Mouse (Mus musculus) ES-E14 (cell line): ENCODE measurements around the gene Gm49322. TPM values are rescaled to one million over a fixed set of nuclear protein-coding genes. Genes with fewer than 3 reads are reported as not detected.

Source experiments
- DNase-seq: peaks from one replicate; pipeline ENCODE4 v3.0.0-alpha.2; 2013; ENCODE audit warnings: low read depth, low spot score
- H3K27ac ChIP-seq: 2 replicates; pipeline ENCODE4 v1.5.1; 2012; ENCODE audit warnings: low read depth, mild to moderate bottlenecking, low read length, moderate library complexity, mixed read lengths; ENCODE audit not compliant: poor library complexity, insufficient read depth, severe bottlenecking
- H3K36me3 ChIP-seq: 2 replicates; pipeline ENCODE4 v1.6.1; 2012; ENCODE audit warnings: mild to moderate bottlenecking, low read length, moderate library complexity, mixed read lengths; ENCODE audit not compliant: control insufficient read depth, poor library complexity, insufficient read depth, severe bottlenecking
- H3K4me1 ChIP-seq, 2 experiments: fragments of 150-350 bp in 1 of 2; sonication (generic) in 1 of 2; 2 replicates each; pipeline ENCODE4 v1.6.1; 2012; ENCODE audit warnings: low read length in 2 of 2, mild to moderate bottlenecking in 1 of 2, mixed read lengths in 1 of 2; ENCODE audit not compliant: control insufficient read depth in 2 of 2, insufficient read depth in 2 of 2, poor library complexity in 1 of 2
- H3K4me3 ChIP-seq, 2 experiments: fragments of 150-350 bp in 1 of 2; sonication (generic) in 1 of 2; 2 replicates each; pipeline ENCODE4 v1.5.1; 2012; ENCODE audit warnings: low read length in 2 of 2, low read depth in 1 of 2, mild to moderate bottlenecking in 1 of 2, mixed read lengths in 1 of 2; ENCODE audit not compliant: insufficient read depth in 1 of 2, poor library complexity in 1 of 2, severe bottlenecking in 1 of 2
- H3K9ac ChIP-seq: 2 replicates; pipeline ENCODE4 v1.6.1; 2012; ENCODE audit warnings: low read depth, mild to moderate bottlenecking, low read length, mixed read lengths; ENCODE audit not compliant: poor library complexity, insufficient read depth, severe bottlenecking
- H3K9me3 ChIP-seq: fragments of 150-350 bp; sonication (generic); 2 replicates; pipeline ENCODE4 v1.6.1; 2012; ENCODE audit warnings: low read depth, mild to moderate bottlenecking, low read length; ENCODE audit not compliant: control insufficient read depth, insufficient read depth
- CHD2 ChIP-seq: IDR thresholded peaks from 2 replicates; pipeline ENCODE4 v1.6.1; 2014; ENCODE audit warnings: mild to moderate bottlenecking, low read depth, low read length, inconsistent platforms
- HCFC1 ChIP-seq: IDR thresholded peaks from 2 replicates; pipeline ENCODE4 v1.6.1; 2012; ENCODE audit warnings: low read length, inconsistent platforms, borderline replicate concordance; ENCODE audit not compliant: insufficient read depth
- MAFK ChIP-seq: IDR thresholded peaks from 2 replicates; pipeline ENCODE4 v1.6.1; 2014; ENCODE audit warnings: mild to moderate bottlenecking, low read depth, low read length, inconsistent platforms; ENCODE audit not compliant: insufficient read depth
- ZC3H11A ChIP-seq: IDR thresholded peaks from 2 replicates; pipeline ENCODE4 v1.6.1; 2012; ENCODE audit warnings: low read depth, mild to moderate bottlenecking, inconsistent platforms, low read length, borderline replicate concordance
- ZNF384 ChIP-seq: IDR thresholded peaks from 2 replicates; pipeline ENCODE4 v1.6.1; 2012; ENCODE audit warnings: low read depth, low read length, inconsistent platforms
- in situ Hi-C, 2 experiments: fragments of 600-800 bp; cut with MboI; formaldehyde crosslinking; loops; one replicate each; pipeline ENCODE4 v1.15.1; 2025; ENCODE audit warnings: low sequenced_read_pairs in 2 of 2, inconsistent platforms in 1 of 2; ENCODE audit not compliant: unreplicated experiment in 2 of 2
- total RNA-seq: library from RNA; depleted of rRNA; stranded (reverse); fragments of 300-350 nt; gene quantifications from 2 replicates; pipeline ENCODE4 v1.2.3, GENCODE M21; 2012

Gene Gm49322
- total RNA-seq, 1 experiment = 8.4 TPM

GRCm38 (mm10) chr10:80561116-80561944 lies 44.5 kb upstream of the Gm49322 start, which contains the start of gene Rexo1:
Gene Rexo1, minus strand, starts transcription at chr10:80561560.
- H3K4me1 ChIP-seq = peaks cover 5 to 14% of the 10 kb centered on the region in 2 experiments; a peak in 2 of 4 replicates
- H3K9ac ChIP-seq = peak within 1 kb of the TSS; percentile 92
- TF ChIP-seq CHD2 (no peak), HCFC1 (peak; percentile 78), ZC3H11A (no peak), MAFK (no peak)
- peak within 1 kb of the TSS; percentile 87 for H3K27ac ChIP-seq
- in situ Hi-C loops = no loop called here
- no peaks in the 10 kb centered on the region for H3K9me3 ChIP-seq
- peak; percentile 90 for DNase-seq
- peak within 1 kb of the TSS; percentile 94 to 98 for H3K4me3 ChIP-seq
- H3K36me3 ChIP-seq = peaks cover 2% of the 10 kb centered on the region; the same call in 1 of the 2 replicates

GRCm38 (mm10) chr10:80566375-80567092 lies 39.3 kb upstream of the Gm49322 start:
- no peak overlapping the region for H3K9ac ChIP-seq
- H3K27ac ChIP-seq = no peak overlapping the region
- in situ Hi-C loops = no loop called here
- H3K4me3 ChIP-seq = no peak overlapping the region
- no peaks in the 10 kb centered on the region for H3K9me3 ChIP-seq
- H3K36me3 ChIP-seq = peaks cover 12% of the 10 kb centered on the region; the same call in 1 of the 2 replicates
- DNase-seq = peak; percentile 85
- peaks cover 8 to 29% of the 10 kb centered on the region in 2 experiments; a peak in 3 of 4 replicates for H3K4me1 ChIP-seq
- TF ChIP-seq CHD2 (no peak), ZC3H11A (no peak; the same call in 1 of the 2 replicates), HCFC1 (no peak), ZNF384 (no peak), MAFK (no peak)

- Histone ChIP-seq H3K9ac (0 out of 2 replicates have a peak overlapping the region, but pooled peaks have one; percentile 27), H3K4me3 (peak overlapping the region in 1 of 2 experiments; percentile 6; a peak in 2 of 4 replicates), H3K27ac (no peak overlapping the region), H3K4me1 (peaks cover 8 to 44% of the 10 kb centered on the region in 2 experiments; a peak in 3 of 4 replicates), H3K36me3 (peaks cover 14% of the 10 kb centered on the region; the same call in 1 of the 2 replicates), H3K9me3 (no peaks in the 10 kb centered on the region)
- no peak for TF ChIP-seq HCFC1
- TF ChIP-seq ZC3H11A = no peak
- no peak for TF ChIP-seq CHD2
- no peak for TF ChIP-seq ZNF384
- no peak for TF ChIP-seq MAFK
- in situ Hi-C loops = no loop called here
- no peak for DNase-seq
Measured at GRCm38 (mm10) chr10:80568876-80569275, 36.9 kb upstream of the Gm49322 start.

GRCm38 (mm10) chr10:80569664-80570066 lies 36.2 kb upstream of the Gm49322 start:
- Histone ChIP-seq H3K9ac (peak overlapping the region; percentile 27; the same call in 1 of the 2 replicates), H3K9me3 (no peaks in the 10 kb centered on the region), H3K4me1 (peaks cover 12 to 49% of the 10 kb centered on the region in 2 experiments), H3K27ac (no peak overlapping the region), H3K4me3 (peak overlapping the region; percentile 6 to 52; a peak in 2 of 4 replicates), H3K36me3 (peaks cover 14% of the 10 kb centered on the region; the same call in 1 of the 2 replicates)
- in situ Hi-C loops = no loop called here
- peak; percentile 73 for DNase-seq
- TF ChIP-seq CHD2 = no peak
- TF ChIP-seq ZC3H11A = no peak
- TF ChIP-seq MAFK = no peak
- no peak for TF ChIP-seq HCFC1
- TF ChIP-seq ZNF384 = no peak
